Mouse (Mus musculus) lung, postnatal 0 days (tissue): ENCODE results near the gene Gfm2.

Experiments
- CTCF ChIP-seq: IDR thresholded peaks from 2 replicates; pipeline ENCODE4 v1.5.1; 2016; ENCODE audit warnings: antibody characterized with exemption, mild to moderate bottlenecking
- EP300 ChIP-seq: IDR thresholded peaks from 2 replicates; pipeline ENCODE4 v1.6.1; 2016; ENCODE audit warnings: antibody characterized with exemption, mild to moderate bottlenecking, control low read depth

DNA sequence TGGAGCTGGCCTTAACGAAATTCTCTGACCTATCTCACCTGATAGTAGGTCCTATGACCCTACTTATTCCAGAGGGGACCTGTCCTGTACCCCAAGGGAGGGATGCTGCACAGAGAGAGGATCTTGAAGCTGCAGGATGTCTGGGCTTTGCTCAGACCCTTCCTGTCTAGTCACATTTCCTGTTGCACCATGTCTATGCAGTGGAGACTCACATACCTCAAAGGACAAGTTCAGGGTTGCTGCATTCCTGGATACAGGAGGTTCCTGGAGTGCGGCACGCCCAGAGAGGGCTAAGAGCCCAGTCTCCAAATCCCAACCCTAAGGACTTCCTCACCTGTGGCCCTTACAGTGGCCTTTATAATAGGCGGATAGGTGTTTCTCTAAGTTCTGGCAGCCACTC lies 48.6 kb downstream of the Gfm2 start:
- TF ChIP-seq CTCF: no peak
- no peak for TF ChIP-seq EP300
